Mouse (Mus musculus) kidney, adult 2 months (tissue): ENCODE data around the gene Ston1. TPM values are rescaled to one million over a fixed set of nuclear protein-coding genes. Genes with fewer than 3 reads are reported as not detected.

Experiments used
- DNase-seq: peaks from one replicate; pipeline ENCODE4 v3.0.0; 2021
- H3K27ac ChIP-seq: fragments of 200-500 bp; 2 replicates; pipeline ENCODE4 v1.5.1; 2012; ENCODE audit warnings: low read depth, low read length, control low read depth, inconsistent platforms; ENCODE audit not compliant: insufficient read depth
- H3K27me3 ChIP-seq: fragments of 200-500 bp; replicated peaks from 2 replicates; pipeline ENCODE4 v1.6.1; 2012; ENCODE audit warnings: mild to moderate bottlenecking, moderate library complexity, low read length, inconsistent platforms; ENCODE audit not compliant: control insufficient read depth, insufficient read depth
- H3K36me3 ChIP-seq: fragments of 200-500 bp; 2 replicates; pipeline ENCODE4 v1.6.1; 2012; ENCODE audit warnings: mild to moderate bottlenecking, moderate library complexity, low read length, inconsistent platforms; ENCODE audit not compliant: control insufficient read depth, insufficient read depth
- H3K4me1 ChIP-seq: fragments of 200-500 bp; 2 replicates; pipeline ENCODE4 v1.6.1; 2011; ENCODE audit warnings: low read length; ENCODE audit not compliant: control insufficient read depth, insufficient read depth
- H3K4me3 ChIP-seq: fragments of 200-500 bp; 2 replicates; pipeline ENCODE4 v1.5.1; 2011; ENCODE audit warnings: mild to moderate bottlenecking, low read depth, low read length, control low read depth; ENCODE audit not compliant: insufficient read depth
- CTCF ChIP-seq: fragments of 200-500 bp; conservative IDR thresholded peaks from 2 replicates; pipeline ENCODE4 v1.5.1; 2011; ENCODE audit warnings: low read depth, mild to moderate bottlenecking, control low read depth, low read length, moderate library complexity, mixed read lengths; ENCODE audit not compliant: insufficient read depth, insufficient read length
- POLR2A ChIP-seq: fragments of 200-500 bp; IDR thresholded peaks from one replicate; pipeline ENCODE4 v1.6.1; 2011; ENCODE audit warnings: low read depth, low read length, control low read depth
- WGBS: fragments of 180-500 bp; shearing (Covaris S2); methylation state at CpG from one replicate; pipeline ENCODE4 v1.1.7; 2018; 5-methylcytosine and 5-hydroxymethylcytosine counted together
- polyA plus RNA-seq: library from polyadenylated mRNA; depleted of rRNA; stranded (reverse); fragments of >200 nt; gene quantifications from 2 replicates; pipeline ENCODE4 v1.2.3, GENCODE M21; 2012

The Ston1 gene
- polyA plus RNA-seq, 1 experiment = 25.6 TPM

DNA sequence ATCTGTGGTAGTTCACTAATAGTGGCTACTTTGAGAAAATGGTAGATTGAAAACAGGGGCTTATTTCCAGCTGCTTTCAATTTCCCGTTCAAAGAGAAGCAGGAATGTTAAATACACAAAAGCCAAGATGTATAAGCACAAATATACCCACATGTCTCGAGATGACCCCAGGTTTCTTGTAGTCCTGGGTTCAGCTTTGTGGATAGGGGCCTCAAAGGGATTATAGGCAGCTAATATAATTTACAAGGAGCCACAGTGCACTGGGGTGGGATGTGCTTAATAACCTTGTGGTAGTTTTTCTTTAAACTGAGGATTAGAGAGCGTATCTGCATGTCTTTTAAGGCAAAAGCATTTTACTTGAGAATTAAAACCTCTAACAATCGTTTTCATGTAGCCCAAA, 73.3 kb downstream of the Ston1 start:
- no peak overlapping the region for H3K27ac ChIP-seq
- no peak for DNase-seq
- H3K4me3 ChIP-seq = no peak overlapping the region
- no peaks in the 10 kb centered on the region; the same call in 1 of the 2 replicates for H3K27me3 ChIP-seq
- H3K4me1 ChIP-seq = no peaks in the 10 kb centered on the region
- WGBS = 64% methylated on average over 4 of the region's 4 CpGs
- H3K36me3 ChIP-seq = no peaks in the 10 kb centered on the region
- TF ChIP-seq CTCF = no peak
- TF ChIP-seq POLR2A = no peak

DNA sequence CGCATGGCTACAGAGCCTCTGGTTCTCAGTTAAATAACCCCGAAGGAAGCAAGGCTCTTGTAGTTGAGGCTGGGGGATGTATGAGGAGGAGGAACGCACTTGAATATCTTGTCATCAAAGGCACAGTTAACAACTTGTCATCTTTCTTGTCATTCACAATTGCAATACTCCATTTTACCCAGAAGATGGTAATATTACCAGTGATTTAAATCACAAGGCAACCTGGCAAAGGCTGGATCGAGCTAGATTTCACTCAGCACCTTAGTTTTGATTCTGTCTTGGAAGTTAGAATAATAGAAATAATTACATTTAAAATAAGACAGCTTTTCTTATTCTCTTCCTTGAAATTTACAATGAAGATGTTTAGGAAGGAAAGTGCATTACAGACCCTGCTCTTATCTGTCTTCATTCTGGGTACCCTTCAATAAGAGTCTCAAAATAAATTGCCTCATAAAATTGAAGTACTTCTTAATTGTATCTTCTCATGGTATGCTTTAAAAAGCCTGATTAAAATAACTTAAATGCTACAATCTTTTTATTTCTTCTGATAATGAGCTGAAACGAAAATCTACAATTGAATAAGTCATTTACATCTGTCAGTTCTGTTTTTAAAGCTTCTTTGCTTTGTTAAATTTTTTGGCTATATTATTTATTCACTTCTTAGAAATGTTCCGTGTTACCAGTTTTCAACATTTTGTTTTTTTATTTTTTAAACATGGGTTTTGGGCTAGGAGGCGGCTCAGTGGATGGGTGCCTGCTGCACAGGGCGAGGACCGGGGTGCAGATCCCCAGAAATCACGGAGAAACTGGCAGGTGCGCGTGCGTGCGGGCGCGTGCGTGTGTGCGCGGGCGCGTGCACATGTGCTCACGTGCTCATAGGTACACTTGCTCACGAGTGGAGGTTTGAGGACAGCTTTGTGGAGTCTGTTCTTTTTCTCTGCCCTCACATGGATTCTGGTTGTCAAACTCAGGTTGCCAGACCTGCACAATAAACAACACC, 78.1 kb downstream of the Ston1 start:
- 90% methylated on average over 23 of the region's 23 CpGs for WGBS
- no peak overlapping the region for H3K4me3 ChIP-seq
- TF ChIP-seq CTCF (no peak), POLR2A (no peak)

DNA sequence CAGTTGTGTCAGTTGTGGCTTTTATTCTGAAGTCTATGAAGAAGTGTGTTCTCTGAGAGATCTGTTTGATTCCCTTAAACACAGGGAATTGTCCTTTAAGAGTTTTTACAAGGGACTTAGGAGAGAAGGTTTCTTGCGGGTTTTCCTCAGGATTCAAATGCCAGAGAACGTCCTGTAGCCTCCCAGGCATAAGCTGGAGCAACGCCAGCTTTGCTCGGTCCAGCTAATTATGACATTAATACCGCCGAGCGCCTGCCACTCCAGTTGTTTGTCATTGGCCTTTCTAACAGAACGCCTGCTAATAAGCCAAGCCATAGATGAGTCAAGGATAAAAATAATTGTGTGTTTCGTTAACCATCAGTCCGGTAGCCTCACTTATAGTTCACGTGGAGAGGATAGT, 90.7 kb downstream of the Ston1 start:
- no peaks in the 10 kb centered on the region for H3K27me3 ChIP-seq
- no peak for DNase-seq
- 67% methylated on average over 11 of the region's 11 CpGs for WGBS
- H3K36me3 ChIP-seq = no peaks in the 10 kb centered on the region
- H3K27ac ChIP-seq = no peak overlapping the region
- no peak for TF ChIP-seq POLR2A
- TF ChIP-seq CTCF = no peak
- H3K4me1 ChIP-seq = no peaks in the 10 kb centered on the region
- no peak overlapping the region for H3K4me3 ChIP-seq

More for the DNA sequence above, 78.1 kb downstream of the Ston1 start:
- Histone ChIP-seq H3K27ac (no peak overlapping the region), H3K27me3 (no peaks in the 10 kb centered on the region), H3K4me1 (no peaks in the 10 kb centered on the region), H3K36me3 (no peaks in the 10 kb centered on the region)
- DNase-seq = no peak

DNA sequence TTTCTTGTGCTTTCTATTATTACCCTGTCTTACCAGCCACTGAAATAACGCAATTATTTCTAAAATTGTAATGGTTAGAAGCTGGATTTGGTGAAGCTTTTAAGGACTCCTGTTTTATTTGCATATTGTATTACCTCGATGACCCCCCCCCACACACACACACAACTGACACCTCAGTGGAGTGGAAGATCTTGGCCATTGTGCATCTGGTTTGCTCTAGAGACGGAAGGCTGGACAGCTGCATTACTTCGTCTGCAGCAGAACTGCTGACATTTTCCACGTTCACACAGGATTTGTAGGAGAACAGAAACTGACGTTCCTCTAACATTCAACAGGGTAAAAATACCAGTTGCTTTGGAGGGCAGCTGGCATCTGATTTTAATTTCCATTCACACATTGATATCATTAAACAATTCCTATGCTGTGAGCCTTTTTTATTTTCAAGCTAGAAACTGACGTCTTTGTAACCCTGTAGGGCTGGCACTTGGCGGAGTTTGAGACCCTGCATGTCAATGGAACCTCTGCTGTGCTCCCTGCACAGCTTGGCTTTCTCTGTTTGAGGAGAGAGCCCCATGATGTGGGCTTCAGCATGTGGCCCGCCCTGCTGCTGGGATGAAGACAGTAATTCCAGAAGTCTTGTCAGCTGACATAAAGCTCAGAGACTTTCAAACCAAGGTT, 99.3 kb downstream of the Ston1 start:
- H3K27ac ChIP-seq = no peak overlapping the region
- no peaks in the 10 kb centered on the region for H3K27me3 ChIP-seq
- H3K36me3 ChIP-seq = no peaks in the 10 kb centered on the region
- WGBS = 66% methylated on average over 9 of the region's 9 CpGs
- DNase-seq = no peak
- H3K4me1 ChIP-seq = no peaks in the 10 kb centered on the region
- H3K4me3 ChIP-seq = no peak overlapping the region
- TF ChIP-seq CTCF (no peak), POLR2A (no peak)

DNA sequence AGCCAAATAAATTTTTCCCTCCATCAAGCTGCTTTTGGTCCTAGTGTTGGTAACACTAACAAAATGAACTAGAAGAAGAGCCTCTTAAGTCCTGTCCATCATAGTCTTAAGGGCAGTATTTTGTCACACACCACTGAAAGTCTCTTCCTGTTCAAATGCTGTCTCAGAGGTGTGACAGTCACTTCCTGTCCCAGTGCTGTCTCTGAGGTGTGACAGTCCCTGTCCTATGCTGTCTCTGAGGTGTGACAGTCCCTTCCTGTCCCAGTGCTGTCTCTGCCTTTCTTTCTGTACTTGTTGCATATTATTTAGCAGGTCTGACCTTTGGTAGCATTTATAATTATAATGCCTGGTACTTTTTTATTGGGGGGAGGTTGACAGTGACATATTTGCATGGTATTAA, 103.4 kb downstream of the Ston1 start:
- H3K27me3 ChIP-seq = no peaks in the 10 kb centered on the region
- no peaks in the 10 kb centered on the region for H3K4me1 ChIP-seq
- no peak overlapping the region for H3K4me3 ChIP-seq
- no peak for DNase-seq
- no peaks in the 10 kb centered on the region for H3K36me3 ChIP-seq
- no peak overlapping the region for H3K27ac ChIP-seq
- TF ChIP-seq CTCF = no peak
- TF ChIP-seq POLR2A = no peak

DNA sequence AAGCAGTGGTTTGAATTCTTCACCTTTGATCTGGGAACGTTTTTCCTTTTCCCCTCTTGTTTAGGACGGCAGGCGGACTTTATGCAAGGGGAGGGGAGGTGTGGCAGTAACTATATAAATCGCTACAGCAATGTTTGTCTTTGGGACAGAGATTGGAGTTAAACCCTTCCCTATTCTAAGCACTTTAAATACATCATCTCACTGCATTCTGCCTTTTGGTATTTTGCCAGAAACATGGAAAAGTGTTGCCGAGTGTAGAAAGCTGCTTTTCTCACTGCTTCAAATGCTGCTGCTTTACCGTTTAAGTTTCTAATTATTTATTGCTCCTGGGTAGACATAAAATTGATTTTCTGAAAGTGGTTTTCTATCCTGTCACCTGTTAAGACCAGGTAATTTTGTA, 104.9 kb downstream of the Ston1 start:
- TF ChIP-seq CTCF (no peak), POLR2A (no peak)
- no peaks in the 10 kb centered on the region for H3K36me3 ChIP-seq
- H3K27ac ChIP-seq = no peak overlapping the region
- H3K4me1 ChIP-seq = no peaks in the 10 kb centered on the region
- 12% methylated on average over 6 of the region's 6 CpGs for WGBS
- no peaks in the 10 kb centered on the region for H3K27me3 ChIP-seq
- no peak overlapping the region for H3K4me3 ChIP-seq
- no peak for DNase-seq

DNA sequence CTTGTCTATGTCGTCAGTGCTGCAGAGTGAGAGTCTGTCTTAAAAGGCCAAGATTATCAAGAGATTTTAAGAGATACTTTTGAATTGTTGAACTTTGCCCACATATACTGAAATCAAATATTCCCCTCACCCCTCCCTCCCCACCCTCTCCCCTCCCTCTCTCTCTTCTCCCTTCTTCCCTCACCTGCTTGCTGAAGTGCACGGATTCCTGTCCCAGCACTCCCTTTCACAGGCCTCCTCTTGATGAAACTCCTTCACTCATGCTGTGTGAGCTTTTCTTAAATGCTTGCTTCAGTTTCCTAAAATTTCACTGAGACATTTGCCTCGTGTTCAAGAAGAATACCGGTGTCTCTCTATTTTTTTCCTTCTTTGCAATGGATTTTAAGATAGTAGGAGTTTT, 105.6 kb downstream of the Ston1 start:
- Histone ChIP-seq H3K4me3 (no peak overlapping the region), H3K36me3 (no peaks in the 10 kb centered on the region), H3K4me1 (no peaks in the 10 kb centered on the region), H3K27ac (no peak overlapping the region), H3K27me3 (no peaks in the 10 kb centered on the region)
- no peak for TF ChIP-seq POLR2A
- no peak for TF ChIP-seq CTCF
- DNase-seq = no peak
- 47% methylated on average over 4 of the region's 4 CpGs for WGBS
